Mouse (Mus musculus): ENCODE measurements around the gene BC030867. TPM values are rescaled to one million over a fixed set of nuclear protein-coding genes. Genes with fewer than 3 reads are reported as not detected.
A peak's percentile ranks its signal among the peaks of the same experiment; 100 is the strongest.

BC030867 gene
- 17.9 and 18.6 TPM in 2 replicates for polyA plus RNA-seq (2014; fragmentation: Nextera tagmentation; extraction: Ambion mirVana)

DNA sequence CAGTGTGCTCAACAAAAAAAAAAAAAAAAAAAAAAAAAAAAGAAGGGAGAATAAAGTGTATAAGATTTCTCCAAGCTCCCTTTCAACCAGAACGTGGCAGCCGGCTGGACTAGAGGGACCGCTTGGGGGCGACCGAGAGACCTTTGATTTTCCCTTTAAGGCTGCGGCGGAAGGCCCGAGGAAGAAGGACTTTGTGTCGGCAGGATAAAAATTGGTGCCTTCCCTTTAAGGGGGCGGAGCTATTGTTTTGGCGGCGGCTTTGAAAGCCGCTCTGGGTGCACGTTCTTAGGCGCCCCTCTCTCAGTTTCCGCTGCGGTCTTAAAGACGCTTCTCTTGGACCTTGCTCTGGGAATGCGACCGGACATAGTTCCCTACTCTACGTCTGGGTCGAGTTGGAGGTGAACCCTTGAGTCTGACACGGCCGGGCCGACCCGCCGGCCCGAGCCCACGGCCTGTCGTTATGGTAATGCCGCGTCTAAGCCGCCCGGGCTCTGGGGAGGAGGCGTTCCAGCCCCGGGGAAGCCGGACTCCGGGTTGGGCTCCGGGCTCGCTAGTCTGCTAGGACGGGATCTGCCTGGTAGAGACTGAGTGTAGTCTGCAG is at the start of gene BC030867:
TSS of gene BC030867 (plus strand) at position 253 of the 601 bp plus-strand sequence.
- peak within 1 kb of the TSS; percentile 80 for H3K4me3 ChIP-seq (ENCODE audit: low read depth, low read length)
- WGBS: under 1% methylated on average over 41 of the region's 41 CpGs
- H3K27me3 ChIP-seq (ENCODE audit: control insufficient read depth, insufficient read depth, low read length): no peaks in the 10 kb centered on the region
- peak within 1 kb of the TSS; percentile 71 for H3K9ac ChIP-seq (ENCODE audit: low read length)
- H3K9me3 ChIP-seq (ENCODE audit: control insufficient read depth, low read length): no peaks in the 10 kb centered on the region
- ATAC-seq (ENCODE audit: insufficient read depth, low FRiP score, low TSS enrichment) (peak; percentile 73), DNase-seq (ENCODE audit: low spot score) (peak; percentile 98)
- peaks cover 11% of the 10 kb centered on the region; the same call in 1 of the 2 replicates for H3K4me1 ChIP-seq (ENCODE audit: control insufficient read depth, insufficient read depth, low read length)
- H3K36me3 ChIP-seq (ENCODE audit: control insufficient read depth, insufficient read depth, low read length): peaks cover 2% of the 10 kb centered on the region; the same call in 1 of the 2 replicates
- 0 out of 2 replicates have a peak within 1 kb of the TSS, but pooled peaks have one; percentile 8 for H3K27ac ChIP-seq (ENCODE audit: low read depth, low read length)
- H3K4me2 ChIP-seq (ENCODE audit: low read depth): peak within 1 kb of the TSS; percentile 78

- Histone ChIP-seq H3K27ac (ENCODE audit: low read depth, low read length) (no peak overlapping the region), H3K4me2 (ENCODE audit: low read depth) (no peak overlapping the region), H3K27me3 (ENCODE audit: control insufficient read depth, insufficient read depth, low read length) (no peaks in the 10 kb centered on the region), H3K36me3 (ENCODE audit: control insufficient read depth, insufficient read depth, low read length) (peaks cover 14% of the 10 kb centered on the region), H3K4me1 (ENCODE audit: control insufficient read depth, insufficient read depth, low read length) (no peaks in the 10 kb centered on the region), H3K9me3 (ENCODE audit: control insufficient read depth, low read length) (no peaks in the 10 kb centered on the region), H3K4me3 (ENCODE audit: low read depth, low read length) (no peak overlapping the region), H3K9ac (ENCODE audit: low read length) (no peak overlapping the region; the same call in 1 of the 2 replicates)
- 72% methylated on average over 9 of the region's 9 CpGs for WGBS
- ATAC-seq (ENCODE audit: insufficient read depth, low FRiP score, low TSS enrichment): no peak
- no peak for DNase-seq (ENCODE audit: low spot score)
Observed at GRCm38 (mm10) chr11:102199856-102200255, 48.8 kb upstream of the BC030867 start.

DNA sequence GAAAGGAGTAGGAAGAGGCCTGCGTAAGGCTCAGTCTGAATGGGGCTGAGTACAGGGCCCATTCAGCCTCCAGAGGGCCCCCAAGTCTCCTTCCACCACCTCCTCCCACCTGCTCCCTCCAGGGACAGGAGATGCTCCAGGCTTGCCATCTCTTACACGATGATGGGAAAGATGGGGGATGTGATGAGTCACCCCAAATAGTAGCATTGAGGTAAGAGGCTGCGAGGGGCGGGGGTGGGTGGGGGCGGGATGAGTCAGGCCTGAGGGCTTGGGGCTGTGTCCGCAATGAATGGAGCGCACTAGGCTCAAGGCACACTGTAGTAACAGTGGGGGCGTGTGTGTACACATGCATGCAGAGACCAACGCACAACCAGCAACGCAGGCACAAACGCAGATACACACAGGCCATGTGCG is 47.3 kb upstream of the BC030867 start:
- WGBS: 85% methylated on average over 12 of the region's 12 CpGs
- no peak overlapping the region for H3K27ac ChIP-seq (ENCODE audit: low read depth, low read length)
- H3K9me3 ChIP-seq (ENCODE audit: control insufficient read depth, low read length): no peaks in the 10 kb centered on the region
- ATAC-seq (ENCODE audit: insufficient read depth, low FRiP score, low TSS enrichment): no peak
- peaks cover 15% of the 10 kb centered on the region for H3K36me3 ChIP-seq (ENCODE audit: control insufficient read depth, insufficient read depth, low read length)
- H3K4me1 ChIP-seq (ENCODE audit: control insufficient read depth, insufficient read depth, low read length): no peaks in the 10 kb centered on the region
- no peak for DNase-seq (ENCODE audit: low spot score)
- H3K4me3 ChIP-seq (ENCODE audit: low read depth, low read length): no peak overlapping the region
- H3K9ac ChIP-seq (ENCODE audit: low read length): no peak overlapping the region
- no peak overlapping the region for H3K4me2 ChIP-seq (ENCODE audit: low read depth)
- no peaks in the 10 kb centered on the region for H3K27me3 ChIP-seq (ENCODE audit: control insufficient read depth, insufficient read depth, low read length)

- 62% methylated on average over 30 of the region's 30 CpGs for WGBS
- Histone ChIP-seq H3K9me3 (ENCODE audit: control insufficient read depth, low read length) (no peaks in the 10 kb centered on the region), H3K36me3 (ENCODE audit: control insufficient read depth, insufficient read depth, low read length) (peaks cover 9% of the 10 kb centered on the region), H3K4me3 (ENCODE audit: low read depth, low read length) (no peak overlapping the region), H3K4me1 (ENCODE audit: control insufficient read depth, insufficient read depth, low read length) (peaks cover 23% of the 10 kb centered on the region), H3K4me2 (ENCODE audit: low read depth) (no peak overlapping the region), H3K27ac (ENCODE audit: low read depth, low read length) (0 out of 2 replicates have a peak overlapping the region, but pooled peaks have one; percentile 10), H3K9ac (ENCODE audit: low read length) (no peak overlapping the region), H3K27me3 (ENCODE audit: control insufficient read depth, insufficient read depth, low read length) (no peaks in the 10 kb centered on the region)
- no peak for ATAC-seq (ENCODE audit: insufficient read depth, low FRiP score, low TSS enrichment)
- no peak for DNase-seq (ENCODE audit: low spot score)
Observed at GRCm38 (mm10) chr11:102206481-102206880, 42.2 kb upstream of the BC030867 start.

DNA sequence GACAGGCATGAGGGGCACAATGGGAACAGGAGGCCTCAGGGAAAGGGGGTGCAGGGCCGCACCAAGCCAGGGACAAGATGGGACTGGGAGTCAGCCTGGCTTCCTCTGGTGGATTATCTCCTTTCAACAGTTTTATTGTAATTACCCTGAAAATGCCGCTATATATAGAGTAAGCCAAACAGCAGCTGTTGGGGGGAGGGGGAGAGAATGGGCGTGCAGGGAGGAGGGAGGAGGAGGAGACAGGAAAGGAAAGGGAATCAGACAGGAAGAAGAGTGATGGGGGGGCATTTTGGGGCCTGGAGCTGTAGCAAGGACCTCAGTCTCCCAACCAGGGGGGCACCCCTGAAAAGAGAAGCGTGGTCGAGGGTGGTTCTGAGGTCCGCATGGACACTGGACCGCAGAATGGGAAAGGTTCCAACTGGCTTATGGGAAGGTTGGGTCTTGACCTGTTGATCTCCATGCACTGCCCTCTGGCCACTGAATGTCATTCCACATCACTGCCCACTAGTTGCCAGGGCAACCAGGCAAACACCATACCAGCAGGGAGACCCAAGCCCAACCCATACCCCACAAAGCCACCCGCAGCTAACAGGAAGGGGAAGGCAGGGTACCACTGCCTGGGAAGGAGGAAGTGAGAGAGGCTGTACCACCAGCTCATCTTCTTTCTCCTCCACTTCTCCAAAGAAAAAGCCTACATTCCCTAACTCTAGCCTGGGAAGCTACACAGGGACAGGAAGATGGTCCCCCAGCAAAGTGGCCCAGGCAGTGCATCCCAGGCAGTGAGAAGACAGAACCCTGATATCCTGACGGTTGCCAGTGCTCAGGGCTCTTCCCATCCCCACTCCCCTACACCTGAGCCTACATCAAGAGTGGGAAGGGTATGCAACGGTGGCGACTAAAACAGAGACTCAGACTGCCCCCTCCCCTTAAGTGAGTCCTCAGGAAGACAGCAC is 40.6 kb upstream of the BC030867 start:
- no peak overlapping the region for H3K27ac ChIP-seq (ENCODE audit: low read depth, low read length)
- H3K9ac ChIP-seq (ENCODE audit: low read length): no peak overlapping the region; the same call in 1 of the 2 replicates
- H3K4me2 ChIP-seq (ENCODE audit: low read depth): no peak overlapping the region
- ATAC-seq (ENCODE audit: insufficient read depth, low FRiP score, low TSS enrichment) (no peak), DNase-seq (ENCODE audit: low spot score) (no peak)
- H3K4me1 ChIP-seq (ENCODE audit: control insufficient read depth, insufficient read depth, low read length): peaks cover 31% of the 10 kb centered on the region
- no peaks in the 10 kb centered on the region for H3K27me3 ChIP-seq (ENCODE audit: control insufficient read depth, insufficient read depth, low read length)
- no peaks in the 10 kb centered on the region for H3K9me3 ChIP-seq (ENCODE audit: control insufficient read depth, low read length)
- H3K4me3 ChIP-seq (ENCODE audit: low read depth, low read length): no peak overlapping the region
- 39% methylated on average over 11 of the region's 11 CpGs for WGBS
- peaks cover 7% of the 10 kb centered on the region for H3K36me3 ChIP-seq (ENCODE audit: control insufficient read depth, insufficient read depth, low read length)

- Histone ChIP-seq H3K4me2 (ENCODE audit: low read depth) (no peak overlapping the region), H3K9ac (ENCODE audit: low read length) (no peak overlapping the region), H3K9me3 (ENCODE audit: control insufficient read depth, low read length) (no peaks in the 10 kb centered on the region), H3K36me3 (ENCODE audit: control insufficient read depth, insufficient read depth, low read length) (peaks cover 7% of the 10 kb centered on the region), H3K4me3 (ENCODE audit: low read depth, low read length) (no peak overlapping the region), H3K4me1 (ENCODE audit: control insufficient read depth, insufficient read depth, low read length) (peaks cover 31% of the 10 kb centered on the region), H3K27me3 (ENCODE audit: control insufficient read depth, insufficient read depth, low read length) (no peaks in the 10 kb centered on the region), H3K27ac (ENCODE audit: low read depth, low read length) (no peak overlapping the region)
- 53% methylated on average over 4 of the region's 4 CpGs for WGBS
- DNase-seq (ENCODE audit: low spot score): no peak
- ATAC-seq (ENCODE audit: insufficient read depth, low FRiP score, low TSS enrichment): no peak
Observed at GRCm38 (mm10) chr11:102208846-102209245, 39.8 kb upstream of the BC030867 start.

DNA sequence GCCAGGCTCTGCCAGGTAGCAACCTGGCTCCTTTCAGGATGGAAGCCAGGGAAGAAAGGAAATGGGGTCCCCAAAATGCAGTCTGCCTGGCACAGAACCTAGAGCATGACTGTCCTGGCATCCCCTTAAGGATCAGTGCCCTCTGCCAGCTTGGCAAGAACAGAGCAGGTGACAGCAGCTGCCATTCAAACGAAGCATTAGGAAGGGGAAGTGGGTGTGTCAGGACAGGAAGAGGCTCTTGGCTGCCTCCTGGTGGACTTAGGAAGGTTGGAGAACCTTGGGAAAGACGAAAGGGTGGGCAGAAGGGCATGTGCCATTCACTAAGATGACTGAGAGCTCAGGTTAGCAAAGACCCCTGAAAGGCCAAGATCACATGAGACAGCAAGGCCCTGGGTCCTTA is 38.9 kb upstream of the BC030867 start:
- Histone ChIP-seq H3K4me1 (ENCODE audit: control insufficient read depth, insufficient read depth, low read length) (peaks cover 33% of the 10 kb centered on the region), H3K9ac (ENCODE audit: low read length) (no peak overlapping the region), H3K27me3 (ENCODE audit: control insufficient read depth, insufficient read depth, low read length) (no peaks in the 10 kb centered on the region), H3K27ac (ENCODE audit: low read depth, low read length) (no peak overlapping the region), H3K4me2 (ENCODE audit: low read depth) (no peak overlapping the region), H3K4me3 (ENCODE audit: low read depth, low read length) (no peak overlapping the region), H3K36me3 (ENCODE audit: control insufficient read depth, insufficient read depth, low read length) (peaks cover 7% of the 10 kb centered on the region), H3K9me3 (ENCODE audit: control insufficient read depth, low read length) (no peaks in the 10 kb centered on the region)
- ATAC-seq (ENCODE audit: insufficient read depth, low FRiP score, low TSS enrichment) (no peak), DNase-seq (ENCODE audit: low spot score) (no peak)
- 32% methylated on average over 2 of the region's 2 CpGs for WGBS

DNA sequence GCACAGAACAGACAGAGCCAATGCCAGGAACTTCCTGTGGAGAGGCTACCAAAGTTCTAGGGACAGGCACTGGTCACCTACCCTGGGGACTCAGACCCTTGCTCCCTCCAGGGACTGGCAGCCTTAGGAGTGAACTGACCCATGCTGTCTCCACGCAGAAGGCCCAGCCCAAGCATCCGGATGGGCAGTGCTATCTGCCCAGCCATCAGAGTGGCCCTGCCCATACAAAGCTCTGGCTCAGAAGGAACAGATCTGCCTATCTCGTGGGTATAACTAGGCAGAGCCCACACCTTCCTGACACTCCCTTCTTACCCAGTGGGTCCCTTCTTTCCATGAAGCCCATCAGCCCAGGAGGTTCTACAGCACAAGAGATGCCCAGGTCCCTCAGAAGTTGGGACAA is 38.5 kb upstream of the BC030867 start:
- Histone ChIP-seq H3K27me3 (ENCODE audit: control insufficient read depth, insufficient read depth, low read length) (no peaks in the 10 kb centered on the region), H3K36me3 (ENCODE audit: control insufficient read depth, insufficient read depth, low read length) (peaks cover 7% of the 10 kb centered on the region), H3K4me2 (ENCODE audit: low read depth) (no peak overlapping the region), H3K4me1 (ENCODE audit: control insufficient read depth, insufficient read depth, low read length) (peaks cover 34% of the 10 kb centered on the region), H3K4me3 (ENCODE audit: low read depth, low read length) (no peak overlapping the region), H3K27ac (ENCODE audit: low read depth, low read length) (no peak overlapping the region), H3K9me3 (ENCODE audit: control insufficient read depth, low read length) (no peaks in the 10 kb centered on the region), H3K9ac (ENCODE audit: low read length) (no peak overlapping the region)
- ATAC-seq (ENCODE audit: insufficient read depth, low FRiP score, low TSS enrichment) (no peak), DNase-seq (ENCODE audit: low spot score) (no peak)
- WGBS: 68% methylated on average over 3 of the region's 3 CpGs

Data from neural tube, embryonic 11.5 days (tissue).